Mouse (Mus musculus) adrenal gland, adult 8-10 months (tissue): ENCODE data around the gene Gm10053. TPM values are rescaled to one million over a fixed set of nuclear protein-coding genes. Genes with fewer than 3 reads are reported as not detected.
"Not testable (repeated sequence)": the region's sequence is repeated elsewhere in the genome, so short reads cannot be mapped to it uniquely, and the experiment has no call there.

Experiments used
- DNase-seq: peaks from one replicate; pipeline ENCODE4 v3.0.0; 2022
- total RNA-seq, 4 experiments: library from RNA; stranded (reverse); gene quantifications; 2 replicates each; pipeline ENCODE4 v1.2.4; 2022

Gm10053 gene
- total RNA-seq = 100 to 1,000 TPM in 3 of 4 experiments, 10 to 100 TPM in 1; 86.8 to 175 (median 156) TPM

DNA sequence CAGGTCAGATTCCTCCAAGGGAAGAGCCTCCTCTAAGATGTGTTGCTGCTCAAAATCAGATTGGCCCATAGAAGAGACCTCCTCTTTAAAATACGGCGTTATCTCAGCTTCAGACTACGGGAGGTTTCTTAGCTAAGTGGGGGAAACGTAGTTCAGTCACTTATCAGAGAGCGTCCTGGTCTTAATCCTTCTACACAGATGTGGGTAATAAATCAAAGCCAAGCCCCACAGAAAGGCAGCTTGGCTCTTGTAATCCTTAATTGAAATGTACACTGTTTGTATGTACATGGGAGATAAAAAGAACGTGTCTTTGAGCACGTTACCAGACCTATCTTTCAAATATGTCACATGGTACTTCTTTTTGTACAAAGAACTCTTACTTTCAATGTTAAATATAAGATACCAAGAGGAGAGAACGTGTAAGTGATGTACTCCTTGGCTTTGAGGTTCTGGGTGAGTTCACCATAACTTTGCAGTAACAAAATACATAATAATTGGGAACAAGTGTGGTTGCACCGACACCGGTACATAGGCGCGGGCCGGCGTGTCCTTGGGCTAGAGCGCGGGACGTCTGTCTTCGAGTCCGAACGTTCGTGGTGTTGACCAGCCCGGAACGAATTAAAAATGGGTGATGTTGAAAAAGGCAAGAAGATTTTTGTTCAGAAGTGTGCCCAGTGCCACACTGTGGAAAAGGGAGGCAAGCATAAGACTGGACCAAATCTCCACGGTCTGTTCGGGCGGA lies at the start of gene Gm10053:
TSS of gene Gm10053 (plus strand) at position 558 of the 742 bp plus-strand sequence.
- DNase-seq = not testable (repeated sequence)

- no peak for DNase-seq
Measured at GRCm38 (mm10) chr19:24842080-24842479, 33.4 kb upstream of the Gm10053 start.

GRCm38 (mm10) chr19:24845007-24845546 lies 30.4 kb upstream of the Gm10053 start:
- DNase-seq = no peak

DNA sequence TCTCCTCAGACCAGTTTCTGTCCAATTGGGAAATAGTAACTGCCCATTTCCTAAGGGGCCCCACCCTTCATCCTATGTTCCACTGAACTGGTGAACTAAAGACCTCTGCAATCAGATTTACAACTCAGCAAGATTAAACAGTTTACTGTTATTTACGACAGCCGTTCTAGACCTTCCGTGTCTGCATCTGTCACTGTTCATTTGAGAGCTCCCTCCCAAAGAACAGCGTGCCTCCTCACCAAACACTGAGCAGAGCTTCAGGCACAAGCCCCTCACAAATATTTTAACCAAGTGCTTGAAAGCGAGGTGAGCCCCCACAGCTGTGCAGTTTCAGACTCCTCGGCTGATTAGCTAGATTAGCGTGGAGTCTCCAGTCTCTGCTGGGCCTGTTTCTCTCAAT lies 27.1 kb upstream of the Gm10053 start:
- no peak for DNase-seq

DNA sequence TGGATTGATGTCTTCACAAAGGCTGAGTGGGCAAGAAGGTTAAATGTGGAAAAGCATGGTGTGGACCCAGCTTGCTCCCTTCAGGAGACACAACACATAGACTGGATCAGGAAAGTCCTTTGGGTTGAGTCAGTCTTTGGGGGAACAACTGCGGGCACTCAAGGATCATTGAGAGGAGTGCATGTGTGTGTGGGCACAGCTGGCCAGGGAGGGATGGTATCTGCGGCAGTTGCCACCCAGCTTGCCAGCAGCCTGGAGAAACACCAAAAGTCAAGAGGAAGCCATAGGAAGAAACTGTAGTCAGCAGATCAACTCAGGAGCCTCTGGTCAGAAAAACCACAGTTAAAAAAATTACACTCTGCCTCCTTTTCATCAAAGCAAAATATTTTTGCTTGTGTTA lies 26.6 kb upstream of the Gm10053 start:
- no peak for DNase-seq

DNA sequence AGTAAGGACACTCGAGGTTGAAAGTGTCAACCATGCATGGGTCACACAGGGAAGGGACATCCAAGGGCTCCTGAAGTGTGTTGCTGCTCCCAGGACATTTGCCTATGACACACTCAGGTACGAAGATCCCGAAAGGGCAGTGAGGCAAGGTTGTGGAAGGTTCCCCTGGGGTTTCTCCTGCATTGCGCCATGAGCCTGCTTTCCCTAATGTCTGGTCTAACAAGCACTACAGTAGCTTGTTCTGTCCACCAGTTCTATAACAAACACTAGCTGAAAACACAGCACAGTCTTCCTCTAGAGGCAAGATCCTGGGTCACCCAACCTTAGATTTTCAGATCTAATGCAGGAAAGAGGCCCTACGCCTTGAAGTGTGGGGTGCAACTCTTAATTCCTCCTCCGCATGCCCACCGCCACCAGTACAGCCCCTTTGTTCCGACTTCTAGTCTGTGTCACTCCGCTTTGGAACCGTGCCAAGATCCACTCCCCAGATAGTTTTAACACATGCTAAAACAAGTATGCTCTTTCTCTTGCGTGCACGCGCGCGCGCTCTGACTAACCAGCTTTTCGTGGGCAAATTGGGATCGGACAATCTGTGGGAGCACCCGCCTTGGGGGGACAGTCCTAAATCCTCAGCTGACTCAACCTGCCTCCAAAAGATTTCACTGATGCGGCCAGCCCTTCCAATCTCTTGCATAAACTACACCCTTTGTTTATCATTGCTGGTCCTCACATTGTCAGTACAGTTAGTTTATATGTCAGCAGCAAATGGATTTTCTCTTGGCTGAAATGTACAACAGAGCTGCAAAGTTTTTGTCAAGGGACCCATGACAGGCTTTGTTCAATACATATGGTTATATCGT lies 23.8 kb upstream of the Gm10053 start:
- DNase-seq = no peak

DNA sequence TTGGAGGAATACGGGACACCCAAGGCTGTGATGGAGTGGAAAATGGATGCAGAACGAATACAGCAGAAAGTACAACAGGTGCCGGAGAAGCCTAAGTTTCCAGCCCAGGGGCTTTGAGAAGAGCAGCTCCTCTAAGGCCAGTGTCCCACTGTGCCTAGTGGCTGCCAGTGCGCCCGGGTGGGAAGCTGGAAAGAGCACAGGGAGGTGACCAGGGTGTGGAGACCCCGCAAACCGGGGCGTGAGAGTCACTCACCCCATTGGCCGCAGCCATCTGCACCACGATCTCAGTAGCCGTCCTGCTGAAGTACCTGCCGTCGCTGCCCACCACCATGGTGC lies 14.2 kb upstream of the Gm10053 start:
- no peak for DNase-seq

DNA sequence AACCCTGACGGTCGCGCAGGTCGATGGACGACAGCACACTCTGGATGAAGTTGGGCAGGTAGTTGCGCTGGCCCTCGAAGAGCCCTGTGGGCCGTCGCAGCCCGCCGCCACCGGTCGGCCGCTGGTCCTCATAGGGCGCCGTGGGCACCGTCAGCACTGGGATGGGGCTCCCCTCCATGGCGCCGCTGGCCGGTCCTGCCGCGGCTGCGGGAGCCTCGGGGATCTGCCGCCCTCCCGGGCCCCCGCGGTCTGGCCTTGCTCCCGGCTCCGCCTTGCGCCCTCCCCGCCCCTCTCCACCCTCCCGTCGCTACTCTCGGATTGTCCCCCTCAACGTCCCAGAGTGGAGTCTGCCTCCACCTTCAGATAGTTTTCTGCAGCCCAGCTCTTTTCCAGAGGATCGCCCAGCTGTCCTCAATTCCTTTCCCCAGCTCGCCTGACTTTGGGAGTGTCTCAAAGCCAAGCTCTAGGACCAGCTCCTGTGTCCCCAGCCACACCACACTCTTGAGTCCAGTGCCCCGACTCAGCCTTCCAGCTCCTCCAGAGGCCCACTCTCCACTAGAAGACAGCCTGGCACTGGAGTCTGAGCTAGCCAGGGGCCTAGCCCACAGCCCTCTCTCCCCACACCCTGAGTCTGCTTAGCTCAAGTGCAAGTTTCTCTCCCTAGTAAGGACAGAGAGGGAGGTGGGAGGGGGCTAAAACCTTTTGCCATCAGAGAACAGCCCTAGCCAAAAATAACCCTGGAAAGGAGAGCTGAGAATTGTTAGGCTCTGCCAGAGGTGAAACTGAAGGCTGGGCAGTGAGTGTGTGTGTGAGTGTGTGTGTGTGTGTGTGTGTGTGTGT lies 13.7 kb upstream of the Gm10053 start, which contains the start of gene Pgm5:
TSS of gene Pgm5 (minus strand) at position 244 of the 840 bp plus-strand sequence.
- no peak for DNase-seq

DNA sequence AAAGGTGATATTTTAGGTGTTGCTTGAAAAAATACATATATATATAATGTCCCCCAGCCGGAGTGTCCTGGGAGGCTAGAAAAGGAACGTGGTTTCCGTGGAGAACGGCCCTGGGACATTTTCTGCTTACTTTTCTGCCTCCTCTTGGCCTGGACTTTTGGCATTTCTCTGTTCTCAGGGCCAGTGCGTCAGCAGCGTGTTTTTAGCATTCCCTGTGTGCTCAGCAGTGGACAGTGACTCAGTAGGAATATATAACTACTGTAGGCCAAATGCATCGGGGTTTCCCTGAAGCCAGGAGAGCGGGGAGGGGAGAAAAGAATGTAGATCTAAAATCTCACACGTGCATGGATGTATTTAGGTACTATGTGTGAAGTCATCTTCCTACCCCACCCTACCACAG lies 10.1 kb upstream of the Gm10053 start:
- peak; percentile 63 for DNase-seq

DNA sequence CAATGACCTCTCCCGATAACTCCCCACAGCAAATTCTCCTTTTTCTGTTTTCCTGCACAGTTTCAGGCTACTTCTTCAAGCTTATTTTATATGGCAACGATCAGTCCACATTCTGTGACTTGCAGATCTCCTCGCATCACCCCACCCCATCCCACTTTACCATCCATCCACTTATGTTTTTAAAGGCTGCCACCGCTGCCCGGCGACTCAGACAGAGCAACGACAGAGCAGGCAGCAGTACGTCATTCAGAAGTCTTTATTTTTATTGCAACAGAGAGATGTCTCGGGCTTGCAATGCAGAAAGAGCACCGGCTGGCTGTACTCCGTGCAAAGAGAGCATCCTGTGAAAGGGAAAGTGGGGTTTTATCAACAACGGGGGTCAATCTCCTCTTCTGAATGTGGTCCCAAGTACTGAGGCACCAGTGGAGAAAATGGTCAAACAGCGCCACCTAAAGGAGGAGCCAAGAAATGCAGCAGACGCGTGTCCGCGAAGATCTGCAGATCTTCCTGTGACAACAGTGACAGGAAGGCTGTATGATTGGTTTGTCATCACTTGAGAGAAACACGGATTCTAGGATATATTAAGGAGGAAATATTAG lies 4.3 kb upstream of the Gm10053 start:
- no peak for DNase-seq

DNA sequence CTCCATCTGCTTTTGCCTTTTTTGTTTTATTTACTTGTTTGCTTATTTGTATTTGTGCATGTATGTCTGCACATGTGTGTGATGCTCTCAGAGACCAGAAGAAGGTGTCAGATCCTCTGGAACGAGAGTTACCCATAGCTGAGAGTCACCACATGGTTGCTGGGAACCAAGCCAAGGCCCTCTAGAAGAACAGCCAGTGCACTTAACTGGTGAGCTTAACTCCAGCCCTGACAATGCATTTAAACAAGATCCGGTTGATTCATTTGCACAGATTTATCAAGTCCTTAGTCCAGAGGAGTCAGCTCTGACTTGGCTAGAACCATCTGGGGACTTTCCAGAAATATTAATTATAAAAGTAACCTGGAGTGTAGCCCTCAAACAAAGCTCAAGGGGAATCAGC lies 1.6 kb upstream of the Gm10053 start:
- DNase-seq = no peak

DNA sequence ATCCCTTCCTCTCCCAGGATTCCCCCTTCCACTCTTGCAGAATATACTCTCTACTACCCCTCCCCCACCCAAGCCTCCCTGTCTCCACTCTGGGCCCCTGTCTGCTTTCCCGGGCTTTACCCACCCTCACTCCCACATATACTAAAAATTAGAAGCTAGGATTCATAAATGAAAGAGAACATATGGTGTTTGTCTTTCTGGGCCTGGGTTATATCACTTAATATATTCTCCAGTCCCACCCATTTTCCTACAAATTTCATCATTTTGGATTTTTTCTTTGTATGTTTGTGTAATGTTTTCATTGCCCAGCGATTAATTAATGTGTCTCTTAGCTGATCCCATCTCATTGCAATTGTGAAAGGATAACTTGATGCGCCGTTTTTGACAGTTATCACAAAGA lies 5.8 kb downstream of the Gm10053 start:
- DNase-seq = no peak

- DNase-seq = no peak
Measured at GRCm38 (mm10) chr19:24885504-24885903, 10.0 kb downstream of the Gm10053 start.

DNA sequence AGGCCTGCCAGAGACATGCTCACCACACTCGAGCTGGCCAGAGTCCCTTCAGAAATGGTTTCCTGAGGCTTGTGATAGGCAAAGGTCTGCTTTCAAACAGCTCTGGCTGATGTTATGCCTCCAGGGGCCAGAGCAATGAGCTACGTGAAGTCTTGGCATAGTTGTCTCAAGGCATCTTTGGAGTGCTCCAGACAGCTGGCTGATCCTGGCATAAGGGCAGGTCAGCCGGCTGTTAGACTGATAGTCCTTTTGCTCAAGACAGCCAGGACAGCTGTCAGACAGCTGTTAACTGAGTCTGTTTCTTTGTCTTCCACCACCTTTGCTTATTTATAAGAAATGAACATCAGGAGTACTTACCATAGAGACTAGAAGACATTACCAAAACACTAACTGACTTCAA lies 11.4 kb downstream of the Gm10053 start:
- no peak for DNase-seq

DNA sequence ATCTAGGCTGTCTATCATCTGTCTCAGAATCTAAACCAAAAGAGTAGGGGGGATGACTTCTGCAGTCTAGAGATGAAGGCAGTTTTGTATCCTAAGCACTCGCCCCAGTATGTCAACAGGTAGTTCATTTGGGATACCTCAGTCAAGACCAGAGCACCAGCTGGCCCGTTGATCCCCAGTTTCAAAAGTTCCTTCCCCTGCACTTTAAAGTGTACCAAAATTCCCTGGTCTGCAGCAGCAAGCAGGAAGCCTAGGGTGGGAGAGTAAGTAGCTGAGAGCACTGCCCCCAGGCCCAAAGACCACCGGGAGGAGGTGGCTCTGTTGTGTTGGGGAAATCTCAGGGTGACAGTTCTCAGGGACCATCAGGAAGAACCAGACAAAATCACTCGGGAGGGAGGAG lies 21.1 kb downstream of the Gm10053 start:
- no peak for DNase-seq

DNA sequence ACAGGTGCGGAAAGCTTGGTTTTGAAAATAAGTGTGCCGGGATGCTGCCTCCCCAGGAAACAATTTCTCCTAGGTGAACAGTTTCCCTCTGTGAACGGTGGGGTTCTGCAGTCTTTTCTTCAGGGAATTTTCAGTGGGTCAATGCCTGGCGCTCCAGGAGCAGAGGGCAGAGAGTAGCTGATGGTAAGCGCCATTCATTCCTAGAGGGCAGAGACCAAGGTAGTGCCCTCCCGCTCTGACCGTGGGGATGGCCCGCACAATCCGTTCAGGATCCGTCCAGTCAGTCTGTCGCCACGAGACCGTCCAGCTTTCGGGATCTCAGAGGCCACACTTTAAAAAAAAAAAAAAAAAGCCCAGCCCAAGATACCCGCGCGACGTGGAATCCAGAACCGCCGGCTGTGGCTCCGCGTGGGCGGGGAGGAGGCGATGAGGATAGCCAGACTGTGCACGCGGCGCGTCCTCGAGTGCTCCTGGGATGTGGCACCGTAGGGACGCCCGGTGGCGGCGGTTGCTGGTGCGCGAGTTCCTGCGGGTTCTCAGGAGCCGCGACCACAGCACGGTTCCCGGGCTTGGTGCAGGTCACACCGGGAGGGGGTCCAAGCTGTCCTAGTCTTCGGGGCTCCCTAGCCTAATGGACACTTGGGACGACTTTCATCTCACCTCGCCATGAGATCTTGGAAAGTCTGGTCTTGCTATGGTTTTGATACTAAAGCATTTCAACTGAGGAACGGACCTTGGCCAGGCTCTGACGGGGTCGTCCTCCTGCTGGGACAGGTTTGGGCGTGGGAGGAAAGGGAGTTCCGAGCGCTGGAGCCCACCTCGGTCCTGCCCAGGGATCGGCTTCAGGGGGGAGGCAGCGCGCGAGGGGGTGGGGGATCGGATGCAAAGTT lies 21.8 kb downstream of the Gm10053 start:
- DNase-seq = no peak

DNA sequence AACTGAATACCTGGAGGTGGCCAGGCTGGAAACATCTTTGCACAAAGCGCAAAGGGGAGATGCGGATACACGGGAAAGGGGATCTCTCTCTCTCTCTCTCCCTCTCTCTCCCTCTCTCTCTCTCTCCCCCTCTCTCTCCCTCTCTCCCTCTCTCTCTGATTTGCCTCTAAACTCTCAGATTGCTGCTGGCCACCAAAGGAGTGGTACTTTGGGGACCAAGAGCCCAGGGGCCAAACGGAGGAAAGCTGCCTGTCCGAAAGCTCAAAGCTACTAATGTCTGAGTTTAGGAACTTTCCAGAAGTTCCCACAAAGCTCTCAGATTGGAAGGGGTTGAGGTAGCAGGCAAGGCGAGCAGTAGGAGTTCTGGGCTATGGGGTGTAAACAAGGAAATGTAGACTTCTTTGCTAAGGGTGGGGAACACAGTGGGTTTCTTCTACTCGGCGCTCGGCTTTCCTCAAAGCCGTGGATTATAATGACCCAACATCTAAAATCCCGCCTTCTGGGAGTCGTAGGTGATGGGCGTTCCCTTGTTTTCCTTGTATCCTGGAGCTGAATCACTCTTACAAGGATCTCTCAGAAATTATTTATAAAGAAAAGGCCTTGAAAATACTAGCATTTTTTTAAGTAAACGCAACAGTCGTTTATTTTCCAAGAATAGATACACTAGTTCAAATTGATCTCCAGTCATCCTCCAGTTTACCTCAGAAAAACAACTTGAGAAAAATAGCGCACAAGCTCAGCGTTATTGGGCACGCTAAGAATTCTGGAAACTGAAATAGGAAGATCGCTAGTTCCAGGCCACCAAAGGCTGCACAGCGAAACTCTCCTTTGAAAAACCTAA lies 22.6 kb downstream of the Gm10053 start:
- no peak for DNase-seq

GRCm38 (mm10) chr19:24898737-24899577 lies 23.5 kb downstream of the Gm10053 start:
- no peak for DNase-seq
